Mouse (Mus musculus): Measurements from ENCODE around the gene Kcnj16.

DNA sequence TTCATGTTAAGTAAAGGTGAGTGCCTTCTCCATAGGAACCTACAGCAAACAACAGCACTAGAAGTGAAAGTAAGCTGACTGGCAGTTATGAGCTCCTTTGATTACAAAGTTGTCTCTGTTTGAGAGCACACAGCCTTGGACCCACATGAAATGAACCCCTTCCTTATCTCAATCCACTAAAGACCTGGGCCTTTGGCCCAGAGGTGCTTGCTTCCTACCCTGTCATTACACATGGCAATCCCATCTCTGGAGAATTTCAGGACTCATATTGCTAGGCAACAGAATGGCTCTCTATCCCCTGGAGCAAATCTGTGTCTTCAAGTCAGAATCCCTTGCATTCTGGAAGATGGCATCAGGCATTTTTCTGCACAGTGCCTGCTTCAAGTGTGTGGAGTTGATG, 102.6 kb downstream of the Kcnj16 start:
- TF ChIP-seq POLR2A (IDR thresholded peaks at IDR 0.05; ENCODE audit: control insufficient read depth, extremely low read depth, insufficient read depth, low read length, poor library complexity) (no peak), CTCF (IDR thresholded peaks at IDR 0.05; ENCODE audit: borderline replicate concordance, control insufficient read depth, extremely low read depth, insufficient read depth, low read length, poor library complexity) (no peak)

Measured in thymus, adult 2 months (tissue).